Mouse (Mus musculus) MEL (cell line): ENCODE data around the gene Rexo4. TPM values are rescaled to one million over a fixed set of nuclear protein-coding genes. Genes with fewer than 3 reads are reported as not detected.

Experiments used
- DNase-seq: peaks from one replicate; pipeline ENCODE4 v3.0.0; 2011; ENCODE audit warnings: low read depth, low spot score
- H3K27ac ChIP-seq: 2 replicates; pipeline ENCODE4 v1.5.1; 2012; ENCODE audit warnings: low read depth, mild to moderate bottlenecking, control low read depth, low read length, moderate library complexity; ENCODE audit not compliant: control insufficient read depth
- H3K27me3 ChIP-seq, 2 experiments: fragments of 150-350 bp in 1 of 2; sonication (generic) in 1 of 2; 2 replicates each; pipeline ENCODE4 v1.6.1; 2012; ENCODE audit warnings: low read length in 2 of 2, mild to moderate bottlenecking in 2 of 2, improper control_type of control experiment in 1 of 2, moderate library complexity in 1 of 2; ENCODE audit not compliant: insufficient read depth in 2 of 2, control insufficient read depth in 1 of 2
- H3K36me3 ChIP-seq, 2 experiments: 2 replicates each; pipeline ENCODE4 v1.6.1; 2012 to 2014; ENCODE audit warnings: low read length in 2 of 2, improper control_type of control experiment in 1 of 2, inconsistent platforms in 1 of 2, mild to moderate bottlenecking in 1 of 2; ENCODE audit not compliant: insufficient read depth in 2 of 2, control insufficient read depth in 1 of 2
- H3K4me1 ChIP-seq, 2 experiments: fragments of 150-350 bp in 1 of 2; sonication (generic) in 1 of 2; 2 replicates each; pipeline ENCODE4 v1.6.1; 2012; ENCODE audit warnings: low read length in 2 of 2, improper control_type of control experiment in 1 of 2, mild to moderate bottlenecking in 1 of 2; ENCODE audit not compliant: insufficient read depth in 2 of 2, control insufficient read depth in 1 of 2
- H3K4me3 ChIP-seq, 2 experiments: fragments of 150-350 bp in 1 of 2; sonication (generic) in 1 of 2; 2 replicates each; pipeline ENCODE4 v1.5.1; 2012; ENCODE audit warnings: low read depth in 2 of 2, low read length in 2 of 2, mild to moderate bottlenecking in 2 of 2, moderate library complexity in 2 of 2, control low read depth in 1 of 2, improper control_type of control experiment in 1 of 2; ENCODE audit not compliant: control insufficient read depth in 1 of 2, insufficient read depth in 1 of 2
- H3K79me2 ChIP-seq: 2 replicates; pipeline ENCODE4 v1.6.1; 2012; ENCODE audit warnings: mild to moderate bottlenecking, low read length, moderate library complexity; ENCODE audit not compliant: control insufficient read depth, poor library complexity, insufficient read depth
- H3K9ac ChIP-seq: 2 replicates; pipeline ENCODE4 v1.6.1; 2012; ENCODE audit warnings: low read depth, mild to moderate bottlenecking, control low read depth, low read length, moderate library complexity; ENCODE audit not compliant: control insufficient read depth, poor library complexity, severe bottlenecking
- H3K9me3 ChIP-seq: fragments of 150-350 bp; sonication (generic); replicated peaks from 2 replicates; pipeline ENCODE4 v1.6.1; 2012; ENCODE audit warnings: mild to moderate bottlenecking, low read length, improper control_type of control experiment, moderate library complexity; ENCODE audit not compliant: insufficient read depth
- CHD1 ChIP-seq: IDR thresholded peaks from 2 replicates; pipeline ENCODE4 v1.6.1; 2012; ENCODE audit warnings: low read depth, mild to moderate bottlenecking, inconsistent platforms, low read length, improper control_type of control experiment
- CHD2 ChIP-seq: IDR thresholded peaks from 2 replicates; pipeline ENCODE4 v1.6.1; 2011; ENCODE audit warnings: low read length, improper control_type of control experiment
- CTCF ChIP-seq, 3 experiments: IDR thresholded peaks in 2 of 3; conservative IDR thresholded peaks in 1 of 3; 2 replicates each; pipeline ENCODE4 v1.5.1; 2011 to 2012; ENCODE audit warnings: low read length in 3 of 3, low read depth in 2 of 3, mild to moderate bottlenecking in 2 of 3, improper control_type of control experiment in 1 of 3, inconsistent platforms in 1 of 3, mixed read lengths in 1 of 3, moderate library complexity in 1 of 3; ENCODE audit not compliant: control insufficient read depth in 1 of 3, insufficient read depth in 1 of 3, poor library complexity in 1 of 3, severe bottlenecking in 1 of 3
- E2F4 ChIP-seq: IDR thresholded peaks from 2 replicates; pipeline ENCODE4 v1.6.1; 2011; ENCODE audit warnings: low read depth, low read length, improper control_type of control experiment, borderline replicate concordance
- ELF1 ChIP-seq: IDR thresholded peaks from 2 replicates; pipeline ENCODE4 v1.6.1; 2014; ENCODE audit warnings: low read depth, mild to moderate bottlenecking, inconsistent platforms, low read length, improper control_type of control experiment, moderate library complexity
- MAX ChIP-seq: IDR thresholded peaks from 2 replicates; pipeline ENCODE4 v1.6.1; 2011; ENCODE audit warnings: low read length, improper control_type of control experiment
- MEF2A ChIP-seq: IDR thresholded peaks from 2 replicates; pipeline ENCODE4 v1.6.1; 2014; ENCODE audit warnings: low read depth, mild to moderate bottlenecking, inconsistent platforms, low read length, improper control_type of control experiment; ENCODE audit not compliant: poor library complexity, insufficient replicate concordance, severe bottlenecking; ENCODE audit errors: extremely low read depth
- MXI1 ChIP-seq: IDR thresholded peaks from 2 replicates; pipeline ENCODE4 v1.6.1; 2011; ENCODE audit warnings: mild to moderate bottlenecking, low read depth, low read length, improper control_type of control experiment
- MYC ChIP-seq: IDR thresholded peaks from 2 replicates; pipeline ENCODE4 v1.6.1; 2011; ENCODE audit warnings: low read depth, mild to moderate bottlenecking, low read length, improper control_type of control experiment, moderate library complexity
- NELFE ChIP-seq: IDR thresholded peaks from 2 replicates; pipeline ENCODE4 v1.6.1; 2011; ENCODE audit warnings: low read depth, low read length, improper control_type of control experiment
- NRF1 ChIP-seq: IDR thresholded peaks from 2 replicates; pipeline ENCODE4 v1.6.1; 2014; ENCODE audit warnings: low read depth, mild to moderate bottlenecking, inconsistent platforms, low read length, improper control_type of control experiment, moderate library complexity; ENCODE audit not compliant: poor library complexity, insufficient read depth, severe bottlenecking
- POLR2A ChIP-seq, 2 experiments: IDR thresholded peaks; 2 replicates each; pipeline ENCODE4 v1.6.1; 2011 to 2012; ENCODE audit warnings: low read length in 2 of 2, mild to moderate bottlenecking in 2 of 2, control low read depth in 1 of 2, improper control_type of control experiment in 1 of 2, low read depth in 1 of 2, moderate library complexity in 1 of 2; ENCODE audit not compliant: control insufficient read depth in 1 of 2, insufficient read depth in 1 of 2, poor library complexity in 1 of 2
- SIN3A ChIP-seq: IDR thresholded peaks from 2 replicates; pipeline ENCODE4 v1.6.1; 2012; ENCODE audit warnings: low read length, improper control_type of control experiment, inconsistent platforms
- SMC3 ChIP-seq: IDR thresholded peaks from 2 replicates; pipeline ENCODE4 v1.6.1; 2011; ENCODE audit warnings: low read depth, low read length, improper control_type of control experiment
- TBP ChIP-seq: IDR thresholded peaks from 2 replicates; pipeline ENCODE4 v1.8.0; 2011; ENCODE audit warnings: low read depth, low read length, improper control_type of control experiment
- TCF12 ChIP-seq: IDR thresholded peaks from 2 replicates; pipeline ENCODE4 v1.6.1; 2014; ENCODE audit warnings: low read depth, mild to moderate bottlenecking, inconsistent platforms, low read length, improper control_type of control experiment, moderate library complexity
- USF1 ChIP-seq: IDR thresholded peaks from 2 replicates; pipeline ENCODE4 v1.6.1; 2014; ENCODE audit warnings: low read depth, mild to moderate bottlenecking, inconsistent platforms, low read length, improper control_type of control experiment, moderate library complexity
- polyA plus RNA-seq, 2 experiments: library from polyadenylated mRNA; stranded (reverse) in 1 of 2; unstranded in 1 of 2; fragments of >175 nt in 1 of 2; fragments of >200 nt in 1 of 2; gene quantifications; 2 replicates each; pipeline versions ENCODE4 v1.2.1 to v1.2.4; 2012; ENCODE audit warnings: low replicate concordance in 2 of 2, low read depth in 1 of 2; ENCODE audit not compliant: insufficient read length in 2 of 2, insufficient read depth in 1 of 2, missing spikeins in 1 of 2
- total RNA-seq: library from RNA; depleted of rRNA; stranded (reverse); fragments of 300-350 nt; gene quantifications from 2 replicates; pipeline ENCODE4 v1.2.3, GENCODE M21; 2012

The Rexo4 gene
- total and polyA plus RNA-seq, 3 experiments: 52.4 to 66.6 TPM; not detected in 1

- TF ChIP-seq E2F4 (no peak), NRF1 (no peak), POLR2A (IDR thresholded peaks at IDR 0.05; ENCODE audit: control insufficient read depth in 1 of 2, insufficient read depth in 1 of 2, low read depth in 1 of 2, low read length in 2 of 2, poor library complexity in 1 of 2) (no peak), MAX (no peak)
These were observed 54.8 kb downstream of the Rexo4 start (continued) for GRCm38 (mm10) chr2:26909387-26909784.

GRCm38 (mm10) chr2:26908710-26909386 lies 55.3 kb downstream of the Rexo4 start:
- H3K9ac ChIP-seq: peak overlapping the region; percentile 87
- no peaks in the 10 kb centered on the region for H3K9me3 ChIP-seq
- peaks cover 2 to 11% of the 10 kb centered on the region in 2 experiments; a peak in 3 of 4 replicates for H3K4me1 ChIP-seq
- peaks cover 5 to 16% of the 10 kb centered on the region in 2 experiments; a peak in 3 of 4 replicates for H3K36me3 ChIP-seq
- peak; percentile 42 for DNase-seq
- TF ChIP-seq MXI1 (0 out of 2 replicates have a peak, but pooled peaks have one; percentile 4), TCF12 (no peak)
- H3K27me3 ChIP-seq: no peaks in the 10 kb centered on the region
- peaks cover 58% of the 10 kb centered on the region for H3K79me2 ChIP-seq
- H3K27ac ChIP-seq: no peak overlapping the region
- peak overlapping the region; percentile 70 to 76 for H3K4me3 ChIP-seq

- peaks cover 2 to 11% of the 10 kb centered on the region in 2 experiments; a peak in 3 of 4 replicates for H3K4me1 ChIP-seq
- no peak overlapping the region for H3K9ac ChIP-seq
- TF ChIP-seq CHD2 (no peak), NELFE (no peak), TCF12 (no peak), USF1 (no peak), MEF2A (no peak), SMC3 (peak; percentile 48), TBP (no peak), SIN3A (peak; percentile 21; the same call in 1 of the 2 replicates), NRF1 (no peak), CHD1 (no peak), CTCF (IDR thresholded peaks at IDR 0.05 in 2 of 3, conservative IDR thresholded peaks at IDR 0.05 in 1 of 3; ENCODE audit: control insufficient read depth in 1 of 3, insufficient read depth in 1 of 3, low read depth in 2 of 3, low read length in 3 of 3, poor library complexity in 1 of 3, severe bottlenecking in 1 of 3) (peak; percentile 67 to 89 (median 80)), ELF1 (no peak), MYC (no peak)
- TF ChIP-seq, all 39 proteins: peak for 3
- Histone ChIP-seq H3K79me2 (peaks cover 57% of the 10 kb centered on the region), H3K9me3 (no peaks in the 10 kb centered on the region), H3K36me3 (peaks cover under 1 to 6% of the 10 kb centered on the region in 2 experiments; a peak in 3 of 4 replicates), H3K27me3 (no peaks in the 10 kb centered on the region), H3K27ac (no peak overlapping the region), H3K4me3 (no peak overlapping the region)
- DNase-seq: peak; percentile 53
These were observed 57.1 kb downstream of the Rexo4 start for GRCm38 (mm10) chr2:26907109-26907508.
